ENCODE assay signal across 15 mouse cellular contexts in the genomic region with DNA sequence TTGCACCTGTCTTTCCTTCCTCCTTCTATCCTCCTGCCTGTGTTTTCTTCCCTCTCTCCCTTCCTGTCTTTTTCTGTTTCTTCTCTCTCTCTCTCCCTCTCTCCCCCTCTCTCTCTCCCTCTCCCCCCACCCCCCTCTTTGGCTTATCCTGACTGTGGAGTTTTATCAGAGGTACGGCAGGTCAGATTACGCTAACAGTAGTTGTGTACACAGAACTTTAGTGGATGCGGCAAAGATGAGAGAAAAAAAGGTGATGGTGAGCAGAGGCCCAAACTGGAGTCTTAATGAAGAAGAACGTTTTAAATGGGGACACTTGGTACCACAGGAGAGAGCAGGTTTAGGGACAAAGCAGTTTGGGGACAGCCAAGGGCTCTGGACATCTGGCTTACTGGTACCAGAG.
DNase-seq lines count a peak whose midpoint lies in the region; TF ChIP-seq lines count a peak whose summit lies in the region.
"Had no signal": no experiment of that assay in that cellular context is flagged by ENCODE, and none has a peak within 500 bp of the region (broad histone marks: within the 10 kb centered on the region; RNA-seq: fewer than 3 reads in every experiment).

No protein-coding gene starts in this region.

- 76% methylated on average over 4 of the region's 4 CpGs for WGBS in kidney, adult 2 months

- no peak overlapping the region for H3ac ChIP-seq in myocyte (ENCODE audit: control insufficient read depth, insufficient read length)

- peak overlapping the region; percentile 57 for H3K27ac ChIP-seq in kidney, adult 2 months (ENCODE audit: insufficient read depth, low read depth, low read length)
- H3K27ac ChIP-seq in testis, adult 2 months (ENCODE audit: control insufficient read depth, insufficient read depth, low read depth, low read length): 0 out of 2 replicates have a peak overlapping the region, but pooled peaks have one; percentile 1
- H3K27ac ChIP-seq: forebrain, embryonic 10.5 days; hindbrain, embryonic 13.5 days; left cerebral cortex, adult 2 months; midbrain, embryonic 12.5 days had no signal

- no peaks in the 10 kb centered on the region for H3K79me2 ChIP-seq in myocyte (ENCODE audit: control insufficient read depth, insufficient read depth)

- no peak for TF ChIP-seq POLR2A in kidney, adult 2 months (IDR thresholded peaks at IDR 0.05; ENCODE audit: low read depth, low read length)
- no peak for TF ChIP-seq POLR2A in testis, adult 2 months (IDR thresholded peaks at IDR 0.05; ENCODE audit: control insufficient read depth, low read depth, low read length)
- TF ChIP-seq POLR2A in myocyte (IDR thresholded peaks at IDR 0.05; ENCODE audit: insufficient read length, low read depth): no peak

- no peaks in the 10 kb centered on the region; the same call in 1 of the 2 replicates for H3K36me3 ChIP-seq in kidney, adult 2 months (ENCODE audit: control insufficient read depth, insufficient read depth, low read length)
- H3K36me3 ChIP-seq in testis, adult 2 months (ENCODE audit: control insufficient read depth, insufficient read depth, low read length): no peaks in the 10 kb centered on the region
- H3K36me3 ChIP-seq in myocyte (ENCODE audit: control insufficient read depth, insufficient read depth): no peaks in the 10 kb centered on the region
- H3K36me3 ChIP-seq: forebrain, embryonic 10.5 days; heart, embryonic 12.5 days; hindbrain, embryonic 13.5 days; midbrain, embryonic 12.5 days had no signal

- no peak for TF ChIP-seq CTCF in kidney, adult 2 months (conservative IDR thresholded peaks at IDR 0.05; ENCODE audit: insufficient read depth, insufficient read length, low read depth, low read length)
- TF ChIP-seq CTCF in testis, adult 2 months (IDR thresholded peaks at IDR 0.05; ENCODE audit: control insufficient read depth, insufficient read depth, insufficient replicate concordance, low read depth, low read length): no peak

- DNase-seq in kidney, adult 2 months: no peak
- no peak for DNase-seq in kidney, postnatal 25 days
- no peak for DNase-seq in testis, postnatal 10 days (ENCODE audit: low spot score)
- DNase-seq in adrenal gland, postnatal 10 days: no peak
- no peak for DNase-seq in thymus, postnatal 10 days (ENCODE audit: low spot score in 2 of 2)
- DNase-seq: cerebellum, adult 8-10 months; right cerebral cortex, postnatal 14 days; thymus, postnatal 36 days had no signal

- H3K27me3 ChIP-seq in kidney, adult 2 months (replicated peaks; ENCODE audit: control insufficient read depth, insufficient read depth, low read length): no peaks in the 10 kb centered on the region
- H3K27me3 ChIP-seq in testis, adult 2 months (ENCODE audit: control insufficient read depth, insufficient read depth, low read length): no peaks in the 10 kb centered on the region
- H3K27me3 ChIP-seq in myocyte (ENCODE audit: control insufficient read depth, insufficient read depth, insufficient read length): no peaks in the 10 kb centered on the region
- H3K27me3 ChIP-seq: heart, embryonic 12.5 days; hindbrain, embryonic 13.5 days; midbrain, embryonic 12.5 days had no signal

- H3K4me2 ChIP-seq in myocyte (ENCODE audit: low read depth): peak overlapping the region; percentile 31
- H3K4me2 ChIP-seq: hindbrain, embryonic 13.5 days; midbrain, embryonic 12.5 days had no signal

- peaks cover 13% of the 10 kb centered on the region for H3K4me1 ChIP-seq in kidney, adult 2 months (ENCODE audit: control insufficient read depth, insufficient read depth, low read length)
- no peaks in the 10 kb centered on the region; the same call in 1 of the 2 replicates for H3K4me1 ChIP-seq in testis, adult 2 months (ENCODE audit: control insufficient read depth, insufficient read depth, low read length)
- H3K4me1 ChIP-seq: forebrain, embryonic 10.5 days; hindbrain, embryonic 13.5 days; midbrain, embryonic 12.5 days had no signal

- H3K4me3 ChIP-seq in kidney, adult 2 months (ENCODE audit: insufficient read depth, low read depth, low read length): no peak overlapping the region
- no peak overlapping the region for H3K4me3 ChIP-seq in testis, adult 2 months (ENCODE audit: control insufficient read depth, low read depth, low read length)
- no peak overlapping the region for H3K4me3 ChIP-seq in myocyte
- H3K4me3 ChIP-seq: forebrain, embryonic 10.5 days; heart, embryonic 12.5 days; hindbrain, embryonic 13.5 days; left cerebral cortex, adult 2 months; midbrain, embryonic 12.5 days had no signal

TF ChIP-seq in myocyte, 11 proteins besides CTCF, POLR2A, EP300 and RAD21:
- TF ChIP-seq TCF3 (IDR thresholded peaks at IDR 0.05; ENCODE audit: insufficient read length, low read depth) (no peak), MYOG (IDR thresholded peaks at IDR 0.05; ENCODE audit: control insufficient read depth in 1 of 3, insufficient read depth in 1 of 3, insufficient read length in 2 of 3, low read depth in 2 of 3) (no peak), E2F4 (IDR thresholded peaks at IDR 0.05; ENCODE audit: insufficient read depth) (no peak), MAX (IDR thresholded peaks at IDR 0.05; ENCODE audit: low read depth) (no peak), USF1 (IDR thresholded peaks at IDR 0.05; ENCODE audit: low read depth) (no peak), CEBPB (IDR thresholded peaks at IDR 0.05; ENCODE audit: insufficient read depth, poor library complexity, severe bottlenecking) (no peak), MYOD1 (IDR thresholded peaks at IDR 0.05; ENCODE audit: control insufficient read depth in 1 of 3, insufficient read length in 2 of 3, low read depth in 2 of 3) (no peak), SRF (IDR thresholded peaks at IDR 0.05; ENCODE audit: control insufficient read depth, insufficient read length, low read depth) (no peak), TCF12 (IDR thresholded peaks at IDR 0.05; ENCODE audit: insufficient read depth, poor library complexity, severe bottlenecking) (no peak), REST (IDR thresholded peaks at IDR 0.05; ENCODE audit: insufficient read depth, insufficient read length) (no peak), POLR2AphosphoS2 (IDR thresholded peaks at IDR 0.05; ENCODE audit: insufficient read length, low read depth) (no peak)
